Mouse (Mus musculus) intestine, embryonic 16.5 days (tissue): ENCODE results near the gene Rnasek. TPM values are rescaled to one million over a fixed set of nuclear protein-coding genes. Genes with fewer than 3 reads are reported as not detected.

Experiments
- ATAC-seq: fragments of 200-750 bp; cut with Nextera tagmentation; 2 replicates; pipeline ENCODE4 v1.8.0; 2017; ENCODE audit warnings: moderate TSS enrichment, moderate library complexity
- H3K27ac ChIP-seq: fragments of 300-500 bp; sonication (generic); 2 replicates; pipeline ENCODE4 v1.5.1; 2014; ENCODE audit warnings: mild to moderate bottlenecking, low read length
- H3K27me3 ChIP-seq: fragments of 300-500 bp; sonication (generic); replicated peaks from 2 replicates; pipeline ENCODE4 v1.6.1; 2014; ENCODE audit warnings: low read length, control low read depth, mixed read lengths; ENCODE audit not compliant: control insufficient read depth, insufficient read depth
- H3K36me3 ChIP-seq: fragments of 300-500 bp; sonication (generic); 2 replicates; pipeline ENCODE4 v1.6.1; 2014; ENCODE audit warnings: low read length, control low read depth; ENCODE audit not compliant: control insufficient read depth, insufficient read depth
- H3K4me1 ChIP-seq: fragments of 300-500 bp; sonication (generic); 2 replicates; pipeline ENCODE4 v1.6.1; 2014; ENCODE audit warnings: low read length, control low read depth, mixed read lengths; ENCODE audit not compliant: control insufficient read depth, insufficient read depth
- H3K4me2 ChIP-seq: fragments of 300-500 bp; sonication (generic); 2 replicates; pipeline ENCODE4 v1.6.1; 2014; ENCODE audit warnings: low read depth, low read length, control low read depth
- H3K4me3 ChIP-seq: fragments of 300-500 bp; sonication (generic); 2 replicates; pipeline ENCODE4 v1.5.1; 2014; ENCODE audit warnings: mild to moderate bottlenecking, low read length
- H3K9ac ChIP-seq: fragments of 300-500 bp; sonication (generic); 2 replicates; pipeline ENCODE4 v1.6.1; 2014; ENCODE audit warnings: low read depth, low read length
- H3K9me3 ChIP-seq: fragments of 300-500 bp; sonication (generic); 2 replicates; pipeline ENCODE4 v1.6.1; 2016; ENCODE audit warnings: low read length, control low read depth; ENCODE audit not compliant: control insufficient read depth
- WGBS: fragments of 180-500 bp; shearing (Covaris S2); extraction: QIAGEN DNeasy Blood & Tissue Kit; methylation state at CpG from one replicate; pipeline ENCODE4 v1.1.7; 2014; 5-methylcytosine and 5-hydroxymethylcytosine counted together
- microRNA counts: library from miRNA; unstranded; fragments of <30 nt; microRNA quantifications from one replicate; lab custom pipeline; 2016
- microRNA-seq: library from miRNA; unstranded; fragments of <30 nt; microRNA quantifications from one replicate; pipeline ENCODE4, GENCODE M21; 2016
- polyA plus RNA-seq: library from polyadenylated mRNA; unstranded; fragments of >200 nt; fragmentation: Nextera tagmentation; extraction: Ambion mirVana; gene quantifications from 2 replicates; pipeline ENCODE4 v1.2.1, GENCODE M21; 2015

Rnasek gene
- polyA plus RNA-seq, 1 experiment from 2014 or later, result 269 TPM

DNA sequence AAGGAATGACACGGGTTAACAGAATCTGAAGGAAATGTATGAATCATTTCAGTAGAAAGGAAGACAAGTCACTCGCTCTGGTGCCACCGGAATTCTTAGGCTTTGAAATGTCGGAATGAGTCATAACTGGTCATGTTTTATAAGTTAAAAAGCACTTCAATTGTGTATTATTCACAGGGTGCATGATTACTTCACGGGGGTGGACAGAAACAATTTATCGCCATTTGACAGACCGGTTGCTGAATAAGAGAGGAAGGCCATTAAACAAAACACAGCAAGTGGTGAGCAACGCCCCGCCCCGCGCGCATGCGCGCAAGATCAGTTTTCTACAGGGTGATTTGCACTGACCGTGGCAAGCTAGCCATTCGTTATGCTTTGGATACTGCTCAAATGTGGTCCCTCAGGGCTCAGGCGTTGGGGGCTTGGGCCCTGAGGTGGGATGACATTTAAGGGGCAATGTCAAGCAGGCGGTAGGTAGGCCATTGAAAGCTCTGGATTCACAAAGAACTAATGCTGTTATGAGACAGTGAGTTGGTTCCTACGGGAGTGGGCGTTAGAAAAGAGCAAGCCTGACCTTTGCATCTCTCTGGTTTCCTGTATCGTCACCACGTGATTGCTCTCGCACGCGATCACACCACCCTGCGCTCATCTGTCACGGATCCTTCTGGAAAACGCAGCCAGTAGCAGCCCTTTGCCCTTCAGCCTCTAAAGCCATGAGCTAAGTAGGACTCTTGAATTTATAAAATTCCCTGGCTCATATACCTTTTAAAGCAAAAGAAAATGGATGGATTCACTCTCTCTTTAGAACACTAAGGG is 50.1 kb downstream of the Rnasek start:
- H3K4me3 ChIP-seq, result no peak overlapping the region
- no peaks in the 10 kb centered on the region for H3K9me3 ChIP-seq
- H3K4me2 ChIP-seq, result no peak overlapping the region
- H3K27me3 ChIP-seq, result no peaks in the 10 kb centered on the region
- 84% methylated on average over 28 of the region's 28 CpGs for WGBS
- no peak overlapping the region for H3K9ac ChIP-seq
- H3K4me1 ChIP-seq, result no peaks in the 10 kb centered on the region
- no peak for ATAC-seq
- no peaks in the 10 kb centered on the region for H3K36me3 ChIP-seq
- H3K27ac ChIP-seq, result no peak overlapping the region

MicroRNA genes within 50 kb of the gene (microRNA counts, 519-probe panel; counts per million panel counts)
- microRNA mmu-miR-195 (lab: Ali Mortazavi, UCI) (1,380 counts per million, percentile 9 among the panel's probes with 10 or more counts), microRNA mmu-miR-497 (lab: Ali Mortazavi, UCI) (1,713 counts per million, percentile 25 among the panel's probes with 10 or more counts)

Small RNAs within 50 kb of the gene (microRNA-seq; reads per million reads assigned to microRNA genes)
- gene Mir195a (543 reads per million, percentile 68 among the genes with 10 or more reads in this experiment), gene Mir497 (not detected), gene Mir497b (not detected)

Other genes with a start within 250 kb of the Rnasek start
- gene Gabarap, start 248.7 kb downstream of the Rnasek start, polyA plus RNA-seq, result 639 and 679 TPM in 2 replicates
- 49.7 and 53.1 TPM in 2 replicates for gene Phf23, start 244.1 kb downstream of the Rnasek start, polyA plus RNA-seq
- 23.8 and 26.0 TPM in 2 replicates for gene Dvl2, start 239.2 kb downstream of the Rnasek start, polyA plus RNA-seq
- gene Acadvl, start 224.4 kb downstream of the Rnasek start, polyA plus RNA-seq, result 172 and 189 TPM in 2 replicates
- 5.1 and 6.1 TPM in 2 replicates for gene Dlg4, start 222.9 kb downstream of the Rnasek start, polyA plus RNA-seq
- 0.17 and 0.31 TPM in 2 replicates for gene Asgr1, start 185.8 kb downstream of the Rnasek start, polyA plus RNA-seq
- 0.44 and 0.57 TPM in 2 replicates for gene Asgr2, start 147.2 kb downstream of the Rnasek start, polyA plus RNA-seq
- gene Mgl2, start 109.5 kb downstream of the Rnasek start, polyA plus RNA-seq, result 0.56 and 0.66 TPM in 2 replicates
- 0.99 and 1.7 TPM in 2 replicates for gene Clec10a, start 83.6 kb downstream of the Rnasek start, polyA plus RNA-seq
- 2.7 TPM in 2 replicates for gene Slc16a11, start 27.1 kb downstream of the Rnasek start, polyA plus RNA-seq
- 15.9 and 18.0 TPM in 2 replicates for gene Slc16a13, start 18.8 kb downstream of the Rnasek start, polyA plus RNA-seq
- gene Bcl6b, start 10.0 kb downstream of the Rnasek start, polyA plus RNA-seq, result 10.3 and 10.4 TPM in 2 replicates
- 118 and 129 TPM in 2 replicates for gene 0610010K14Rik, start 1.9 kb downstream of the Rnasek start, polyA plus RNA-seq
- gene Gm21988, start within 50 bp of the Rnasek start, polyA plus RNA-seq, result 9.9 and 10.7 TPM in 2 replicates
- gene Alox12, start 15.5 kb upstream of the Rnasek start, polyA plus RNA-seq, result 1.5 and 1.8 TPM in 2 replicates
- gene Alox12e, start 82.8 kb upstream of the Rnasek start, polyA plus RNA-seq, result 0.13 TPM in 1 of 2 replicates, not detected in the other
- gene Alox15, start 112.2 kb upstream of the Rnasek start, polyA plus RNA-seq, result 0.64 and 1.1 TPM in 2 replicates
- gene Pelp1, start 170.2 kb upstream of the Rnasek start, polyA plus RNA-seq, result 29.1 and 31.5 TPM in 2 replicates
- gene Arrb2, start 192.8 kb upstream of the Rnasek start, polyA plus RNA-seq, result 10.1 and 10.7 TPM in 2 replicates
- 38.4 and 41.7 TPM in 2 replicates for gene Med11, start 212.1 kb upstream of the Rnasek start, polyA plus RNA-seq
- gene Zmynd15, start 219.6 kb upstream of the Rnasek start, polyA plus RNA-seq, result 1.1 and 1.2 TPM in 2 replicates
- gene Cxcl16, start 220.1 kb upstream of the Rnasek start, polyA plus RNA-seq, result 10.9 and 11.9 TPM in 2 replicates